Mouse (Mus musculus) midbrain, embryonic 12.5 days (tissue): ENCODE measurements around the gene Syt2. TPM values are rescaled to one million over a fixed set of nuclear protein-coding genes. Genes with fewer than 3 reads are reported as not detected.

Source experiments
- ATAC-seq: fragments of 200-750 bp; cut with Nextera tagmentation; 2 replicates; pipeline ENCODE4 v1.8.0; 2017; ENCODE audit warnings: low read depth, moderate TSS enrichment, moderate library complexity; ENCODE audit not compliant: low FRiP score
- H3K27ac ChIP-seq: fragments of 300-500 bp; sonication (generic); replicated peaks from 2 replicates; pipeline ENCODE4 v1.5.1; 2016; ENCODE audit warnings: mild to moderate bottlenecking
- H3K27me3 ChIP-seq: fragments of 300-500 bp; sonication (generic); 2 replicates; pipeline ENCODE4 v1.6.1; 2016; ENCODE audit warnings: mild to moderate bottlenecking
- H3K36me3 ChIP-seq: fragments of 300-500 bp; sonication (generic); 2 replicates; pipeline ENCODE4 v1.6.1; 2016
- H3K4me1 ChIP-seq: fragments of 300-500 bp; sonication (generic); 2 replicates; pipeline ENCODE4 v1.6.1; 2016
- H3K4me2 ChIP-seq: fragments of 300-500 bp; sonication (generic); replicated peaks from 2 replicates; pipeline ENCODE4 v1.6.1; 2016; ENCODE audit warnings: mild to moderate bottlenecking, moderate library complexity
- H3K4me3 ChIP-seq: fragments of 300-500 bp; sonication (generic); 2 replicates; pipeline ENCODE4 v1.5.1; 2016; ENCODE audit warnings: mild to moderate bottlenecking
- H3K9ac ChIP-seq: fragments of 300-500 bp; sonication (generic); replicated peaks from 2 replicates; pipeline ENCODE4 v1.6.1; 2016; ENCODE audit warnings: mild to moderate bottlenecking, moderate library complexity
- H3K9me3 ChIP-seq: fragments of 300-500 bp; sonication (generic); 2 replicates; pipeline ENCODE4 v1.6.1; 2016; ENCODE audit warnings: mild to moderate bottlenecking
- WGBS: fragments of 180-500 bp; shearing (Covaris S2); methylation state at CpG from one replicate; pipeline ENCODE4 v1.1.7; 2016; 5-methylcytosine and 5-hydroxymethylcytosine counted together
- polyA plus RNA-seq: library from polyadenylated mRNA; unstranded; fragments of >200 nt; fragmentation: Nextera tagmentation; extraction: Ambion mirVana; gene quantifications from 2 replicates; pipeline ENCODE4 v1.2.1, GENCODE M21; 2016

Gene Syt2
- polyA plus RNA-seq, 1 experiment from 2014 or later = 2.7 TPM

DNA sequence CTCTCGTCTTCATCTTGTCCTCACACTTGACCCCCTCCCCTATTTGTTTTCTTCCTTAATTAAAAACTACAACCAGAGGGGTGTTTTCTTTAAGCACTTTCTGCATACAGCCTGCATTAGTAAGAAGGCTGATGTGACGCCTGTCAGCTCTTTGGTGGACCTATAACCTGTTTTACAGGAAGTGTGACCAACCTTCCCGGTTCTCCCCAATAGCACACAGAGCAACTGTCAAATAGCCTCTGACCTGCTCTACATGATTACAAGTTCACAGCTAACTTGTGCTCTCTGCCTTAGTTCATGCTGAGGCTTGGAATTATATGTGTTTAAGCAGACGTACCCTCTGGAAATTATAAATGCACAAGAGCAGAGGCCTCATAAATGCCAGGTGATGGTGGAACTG is 120.0 kb downstream of the Syt2 start:
- Histone ChIP-seq H3K4me1 (no peaks in the 10 kb centered on the region), H3K27ac (no peak overlapping the region), H3K27me3 (no peaks in the 10 kb centered on the region), H3K4me2 (no peak overlapping the region), H3K9ac (no peak overlapping the region), H3K9me3 (no peaks in the 10 kb centered on the region), H3K36me3 (peaks cover 3% of the 10 kb centered on the region), H3K4me3 (no peak overlapping the region)
- ATAC-seq = no peak
- WGBS = 80% methylated on average over 4 of the region's 4 CpGs

- no peak overlapping the region for H3K4me3 ChIP-seq
- H3K4me1 ChIP-seq = peaks cover 11% of the 10 kb centered on the region; the same call in 1 of the 2 replicates
These were observed 123.8 kb downstream of the Syt2 start for GRCm38 (mm10) chr1:134770312-134770711.

DNA sequence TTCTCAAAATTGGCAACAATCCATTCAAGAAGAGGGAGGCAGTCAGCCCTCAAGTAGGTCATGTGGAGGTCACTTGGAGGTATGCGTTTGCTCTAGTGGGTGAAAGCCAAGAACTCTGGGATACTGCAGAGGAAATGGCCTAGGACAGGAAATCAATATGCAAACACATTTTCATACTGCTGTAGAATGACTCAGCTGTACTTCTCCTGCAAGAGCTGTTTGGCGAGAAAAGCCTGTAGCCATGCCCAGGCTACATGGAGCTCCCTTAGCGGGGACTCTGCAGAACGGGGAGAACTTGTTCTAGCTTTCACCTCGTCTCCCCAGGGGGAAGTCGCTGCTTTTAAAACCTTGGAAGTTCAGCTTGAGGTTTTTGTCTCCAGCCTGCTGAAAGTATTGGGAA is 124.9 kb downstream of the Syt2 start:
- 85% methylated on average over 6 of the region's 6 CpGs for WGBS
- no peak overlapping the region for H3K27ac ChIP-seq
- no peak overlapping the region for H3K4me2 ChIP-seq
- H3K4me3 ChIP-seq = no peak overlapping the region
- H3K9ac ChIP-seq = no peak overlapping the region
- peaks cover 7% of the 10 kb centered on the region for H3K36me3 ChIP-seq
- no peaks in the 10 kb centered on the region for H3K9me3 ChIP-seq
- H3K4me1 ChIP-seq = peaks cover 11% of the 10 kb centered on the region; the same call in 1 of the 2 replicates
- ATAC-seq = no peak
- H3K27me3 ChIP-seq = no peaks in the 10 kb centered on the region

More at GRCm38 (mm10) chr1:134770312-134770711, 123.8 kb downstream of the Syt2 start:
- no peak overlapping the region for H3K4me2 ChIP-seq
- no peak overlapping the region for H3K27ac ChIP-seq
- no peaks in the 10 kb centered on the region for H3K9me3 ChIP-seq
- ATAC-seq = no peak
- no peak overlapping the region for H3K9ac ChIP-seq
- H3K27me3 ChIP-seq = no peaks in the 10 kb centered on the region
- WGBS = 96% methylated on average over 5 of the region's 5 CpGs
- H3K36me3 ChIP-seq = peaks cover 3% of the 10 kb centered on the region

GRCm38 (mm10) chr1:134771999-134772398 is 125.5 kb downstream of the Syt2 start:
- Histone ChIP-seq H3K9me3 (no peaks in the 10 kb centered on the region), H3K27ac (no peak overlapping the region)
- 92% methylated on average over 7 of the region's 7 CpGs for WGBS

GRCm38 (mm10) chr1:134772821-134773220 is 126.3 kb downstream of the Syt2 start:
- no peak overlapping the region for H3K27ac ChIP-seq
- ATAC-seq = no peak
- H3K36me3 ChIP-seq = peaks cover 8% of the 10 kb centered on the region
- H3K27me3 ChIP-seq = no peaks in the 10 kb centered on the region
- no peaks in the 10 kb centered on the region for H3K9me3 ChIP-seq
- no peak overlapping the region for H3K4me3 ChIP-seq
- no peak overlapping the region for H3K9ac ChIP-seq
- no peak overlapping the region for H3K4me2 ChIP-seq
- WGBS = 79% methylated on average over 3 of the region's 3 CpGs
- H3K4me1 ChIP-seq = peaks cover 12% of the 10 kb centered on the region; the same call in 1 of the 2 replicates

More at GRCm38 (mm10) chr1:134771999-134772398, 125.5 kb downstream of the Syt2 start:
- no peak overlapping the region for H3K9ac ChIP-seq
- ATAC-seq = no peak
- H3K27me3 ChIP-seq = no peaks in the 10 kb centered on the region
- H3K4me2 ChIP-seq = no peak overlapping the region
- peaks cover 11% of the 10 kb centered on the region; the same call in 1 of the 2 replicates for H3K4me1 ChIP-seq
- no peak overlapping the region for H3K4me3 ChIP-seq
- peaks cover 8% of the 10 kb centered on the region for H3K36me3 ChIP-seq

DNA sequence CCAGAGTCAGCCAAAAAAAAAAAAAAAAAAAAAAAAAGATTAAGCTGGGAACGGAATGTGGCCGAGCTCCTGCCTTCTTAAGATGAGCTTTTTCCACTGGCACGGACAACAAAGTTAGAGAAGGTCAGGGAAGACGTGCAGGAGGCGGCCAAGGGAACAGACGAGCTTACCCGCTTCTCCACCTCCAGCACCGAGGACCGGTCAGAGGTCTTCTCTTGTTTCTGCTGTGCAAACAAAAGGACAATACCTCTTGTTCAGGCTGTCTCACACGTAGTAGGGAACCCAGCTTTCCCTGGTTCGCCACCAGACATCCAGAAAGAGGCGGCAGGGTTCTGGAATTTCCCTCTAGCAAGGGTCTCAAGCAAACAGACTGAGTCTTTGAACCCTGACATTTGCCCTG is 126.8 kb downstream of the Syt2 start:
- Histone ChIP-seq H3K36me3 (peaks cover 8% of the 10 kb centered on the region; the same call in 1 of the 2 replicates), H3K4me1 (peaks cover 16% of the 10 kb centered on the region; the same call in 1 of the 2 replicates), H3K9me3 (no peaks in the 10 kb centered on the region), H3K4me3 (no peak overlapping the region), H3K4me2 (no peak overlapping the region), H3K27ac (no peak overlapping the region), H3K27me3 (no peaks in the 10 kb centered on the region), H3K9ac (no peak overlapping the region)
- ATAC-seq = no peak
- 31% methylated on average over 12 of the region's 12 CpGs for WGBS

DNA sequence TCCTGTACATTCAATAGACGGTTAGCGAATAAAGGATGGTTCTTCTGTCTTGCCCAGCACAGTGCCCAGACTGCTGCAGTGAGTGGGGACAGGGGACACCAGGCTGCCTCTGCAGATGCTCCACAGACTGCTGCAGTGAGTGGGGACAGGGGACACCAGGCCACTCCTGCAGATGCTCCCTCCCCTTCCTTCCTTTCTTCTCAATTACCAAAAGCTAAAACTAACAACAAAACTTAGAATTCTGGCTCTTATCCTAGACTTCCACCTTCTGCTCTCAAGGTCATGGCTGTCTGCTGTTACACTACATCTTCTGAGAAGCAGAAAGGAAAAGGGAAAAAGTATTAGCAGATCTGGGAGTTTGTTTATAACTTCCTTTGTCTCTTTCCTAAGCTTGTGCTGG is 127.8 kb downstream of the Syt2 start:
- Histone ChIP-seq H3K27me3 (no peaks in the 10 kb centered on the region), H3K36me3 (0 out of 2 replicates have a peak, but pooled peaks cover 5% of the 10 kb centered on the region), H3K4me1 (peaks cover 17% of the 10 kb centered on the region; the same call in 1 of the 2 replicates), H3K9me3 (no peaks in the 10 kb centered on the region), H3K27ac (no peak overlapping the region), H3K4me2 (no peak overlapping the region), H3K4me3 (no peak overlapping the region), H3K9ac (no peak overlapping the region)
- ATAC-seq = no peak
- WGBS = 46% methylated on average over 2 of the region's 2 CpGs

DNA sequence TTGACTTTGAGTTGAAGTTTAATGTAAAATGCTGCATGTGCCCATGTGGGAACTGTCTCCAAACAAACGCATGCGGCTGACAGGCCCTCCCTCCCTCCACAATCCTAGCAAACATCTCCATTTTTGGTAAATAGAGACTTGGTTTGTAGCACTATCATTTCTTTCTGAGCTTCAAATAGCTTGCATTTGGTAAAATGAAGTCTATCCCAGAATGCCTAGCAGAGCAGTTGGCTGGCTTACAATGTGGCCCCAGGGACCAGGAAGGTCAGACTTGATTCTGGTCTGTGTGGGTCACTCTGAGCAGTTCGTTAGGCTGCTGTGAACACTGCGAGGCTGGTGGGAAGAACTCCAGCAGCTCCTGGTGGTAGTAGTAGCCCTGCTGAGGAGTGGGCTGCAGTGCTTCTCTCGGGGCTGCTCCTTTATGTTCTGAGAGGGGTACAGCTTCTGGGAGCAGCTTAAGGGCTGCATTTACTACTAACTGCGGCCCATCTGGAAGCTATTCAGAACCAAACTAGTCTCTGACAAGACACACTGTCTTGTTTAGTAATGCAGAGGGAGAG is 128.3 kb downstream of the Syt2 start:
- H3K9ac ChIP-seq = no peak overlapping the region
- H3K27me3 ChIP-seq = no peaks in the 10 kb centered on the region
- no peak overlapping the region for H3K4me3 ChIP-seq
- 53% methylated on average over 6 of the region's 6 CpGs for WGBS
- ATAC-seq = no peak
- 0 out of 2 replicates have a peak, but pooled peaks cover 5% of the 10 kb centered on the region for H3K36me3 ChIP-seq
- H3K4me2 ChIP-seq = no peak overlapping the region
- peaks cover 17% of the 10 kb centered on the region; the same call in 1 of the 2 replicates for H3K4me1 ChIP-seq
- H3K27ac ChIP-seq = no peak overlapping the region
- H3K9me3 ChIP-seq = no peaks in the 10 kb centered on the region

GRCm38 (mm10) chr1:134775631-134776030 is 129.2 kb downstream of the Syt2 start:
- H3K9me3 ChIP-seq = no peaks in the 10 kb centered on the region
- 38% methylated on average over 3 of the region's 3 CpGs for WGBS
- ATAC-seq = no peak
- H3K4me1 ChIP-seq = peaks cover 17% of the 10 kb centered on the region; the same call in 1 of the 2 replicates
- H3K27ac ChIP-seq = no peak overlapping the region
- H3K36me3 ChIP-seq = 0 out of 2 replicates have a peak, but pooled peaks cover 5% of the 10 kb centered on the region
- no peak overlapping the region for H3K9ac ChIP-seq
- H3K4me2 ChIP-seq = no peak overlapping the region
- H3K4me3 ChIP-seq = no peak overlapping the region
- H3K27me3 ChIP-seq = no peaks in the 10 kb centered on the region

GRCm38 (mm10) chr1:134777201-134777885 is 130.9 kb downstream of the Syt2 start:
- Histone ChIP-seq H3K4me2 (no peak overlapping the region), H3K36me3 (0 out of 2 replicates have a peak, but pooled peaks cover 5% of the 10 kb centered on the region), H3K4me1 (peaks cover 17% of the 10 kb centered on the region; the same call in 1 of the 2 replicates), H3K27ac (no peak overlapping the region), H3K9ac (no peak overlapping the region), H3K27me3 (no peaks in the 10 kb centered on the region), H3K4me3 (no peak overlapping the region), H3K9me3 (no peaks in the 10 kb centered on the region)
- no peak for ATAC-seq
- WGBS = 84% methylated on average over 12 of the region's 12 CpGs

DNA sequence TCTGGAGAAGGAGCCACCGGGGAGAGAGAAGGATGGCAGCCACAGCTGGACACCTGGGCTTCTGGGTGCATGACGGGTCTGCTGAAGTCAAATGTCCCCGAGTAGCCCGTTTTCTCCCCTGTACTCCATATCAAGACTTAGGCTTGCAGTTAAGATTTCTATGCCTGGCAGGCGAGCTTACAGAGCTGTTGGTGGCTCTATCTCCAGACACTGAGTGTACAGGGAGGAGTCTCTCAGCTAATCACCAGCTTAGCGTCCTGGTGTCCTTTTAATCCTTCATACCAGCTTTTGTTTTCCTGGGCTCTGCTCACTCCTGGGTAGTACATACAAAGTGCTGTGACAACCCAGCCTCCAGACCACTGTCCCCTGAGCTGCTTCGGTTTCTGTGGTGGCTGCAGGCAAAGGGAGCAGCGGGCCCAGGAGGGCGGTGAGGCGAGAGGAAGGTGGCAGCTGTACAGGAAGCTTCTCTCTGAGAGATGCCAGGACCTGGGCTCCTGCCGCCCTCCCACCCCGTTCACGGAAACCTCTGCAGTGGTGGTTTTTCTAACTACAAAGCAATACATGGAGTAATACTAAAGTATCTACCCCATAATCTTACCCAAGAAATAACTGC is 131.6 kb downstream of the Syt2 start:
- H3K4me2 ChIP-seq = no peak overlapping the region
- H3K9me3 ChIP-seq = no peaks in the 10 kb centered on the region
- ATAC-seq = no peak
- no peaks in the 10 kb centered on the region for H3K27me3 ChIP-seq
- H3K4me3 ChIP-seq = no peak overlapping the region
- 0 out of 2 replicates have a peak, but pooled peaks cover 5% of the 10 kb centered on the region for H3K36me3 ChIP-seq
- H3K4me1 ChIP-seq = peaks cover 17% of the 10 kb centered on the region; the same call in 1 of the 2 replicates
- H3K27ac ChIP-seq = no peak overlapping the region
- WGBS = 33% methylated on average over 13 of the region's 13 CpGs
- no peak overlapping the region for H3K9ac ChIP-seq

- Histone ChIP-seq H3K9ac (no peak overlapping the region), H3K4me3 (no peak overlapping the region), H3K36me3 (no peaks in the 10 kb centered on the region), H3K4me1 (peaks cover 5% of the 10 kb centered on the region; the same call in 1 of the 2 replicates), H3K27me3 (no peaks in the 10 kb centered on the region), H3K4me2 (no peak overlapping the region), H3K27ac (no peak overlapping the region), H3K9me3 (no peaks in the 10 kb centered on the region)
- no peak for ATAC-seq
- WGBS = 94% methylated on average over 5 of the region's 5 CpGs
These were observed 136.3 kb downstream of the Syt2 start for GRCm38 (mm10) chr1:134782797-134783196.
